Mouse (Mus musculus) spleen, adult 18-20 months (tissue): Measurements from ENCODE around the gene Slc25a18.
A peak's percentile ranks its signal among the peaks of the same experiment; 100 is the strongest.
"Not testable (repeated sequence)": the region's sequence is repeated elsewhere in the genome, so short reads cannot be mapped to it uniquely, and the experiment has no call there.

Experiments used
- DNase-seq, 2 experiments: peaks; one replicate each; pipeline ENCODE4 v3.0.0; 2022; ENCODE audit warnings: mixed read lengths in 2 of 2

Slc25a18 gene

GRCm38 (mm10) chr6:120798905-120799304, 25.5 kb downstream of the Slc25a18 start:
- DNase-seq: no peak

- DNase-seq: no peak
These were observed 26.2 kb downstream of the Slc25a18 start for GRCm38 (mm10) chr6:120799581-120800041.

GRCm38 (mm10) chr6:120806999-120807737, 33.8 kb downstream of the Slc25a18 start:
- no peak for DNase-seq

GRCm38 (mm10) chr6:120807738-120808081, 34.3 kb downstream of the Slc25a18 start:
- no peak for DNase-seq

- DNase-seq: not testable (repeated sequence)
These were observed 38.6 kb downstream of the Slc25a18 start for GRCm38 (mm10) chr6:120811999-120812398.

- DNase-seq: no peak
These were observed 45.9 kb downstream of the Slc25a18 start for GRCm38 (mm10) chr6:120819294-120819693.

- no peak for DNase-seq
These were observed 46.8 kb downstream of the Slc25a18 start for GRCm38 (mm10) chr6:120820144-120820543.

GRCm38 (mm10) chr6:120820941-120821340, 47.6 kb downstream of the Slc25a18 start:
- no peak for DNase-seq

GRCm38 (mm10) chr6:120821715-120822114, 48.3 kb downstream of the Slc25a18 start:
- DNase-seq: no peak

- DNase-seq: peak; percentile 83 to 88
These were observed 49.0 kb downstream of the Slc25a18 start, which contains the start of gene Atp6v1e1 for GRCm38 (mm10) chr6:120822307-120822928. Gene Atp6v1e1, minus strand, starts transcription at chr6:120822793.

- no peak for DNase-seq
These were observed 49.7 kb downstream of the Slc25a18 start for GRCm38 (mm10) chr6:120822937-120823614.

GRCm38 (mm10) chr6:120830056-120830455, 56.7 kb downstream of the Slc25a18 start:
- no peak for DNase-seq

- no peak for DNase-seq
These were observed 57.7 kb downstream of the Slc25a18 start for GRCm38 (mm10) chr6:120830866-120831608.

GRCm38 (mm10) chr6:120832097-120832496, 58.7 kb downstream of the Slc25a18 start:
- DNase-seq: no peak

- DNase-seq: no peak
These were observed 61.5 kb downstream of the Slc25a18 start for GRCm38 (mm10) chr6:120834766-120835321.

- peak; percentile 89 to 98 for DNase-seq
These were observed 62.3 kb downstream of the Slc25a18 start, which contains the start of gene Bcl2l13 for GRCm38 (mm10) chr6:120835474-120836374. Gene Bcl2l13, plus strand, starts transcription at chr6:120836212.

GRCm38 (mm10) chr6:120836389-120837151, 63.2 kb downstream of the Slc25a18 start:
- no peak for DNase-seq

GRCm38 (mm10) chr6:120837152-120837530, 63.8 kb downstream of the Slc25a18 start:
- no peak for DNase-seq

- no peak for DNase-seq
These were observed 66.9 kb downstream of the Slc25a18 start for GRCm38 (mm10) chr6:120840258-120840657.

GRCm38 (mm10) chr6:120841754-120842153, 68.4 kb downstream of the Slc25a18 start:
- no peak for DNase-seq
